Mouse (Mus musculus): ENCODE results near the gene Srrm4. TPM values are rescaled to one million over a fixed set of nuclear protein-coding genes. Genes with fewer than 3 reads are reported as not detected.
A peak's percentile ranks its signal among the peaks of the same experiment; 100 is the strongest.

The Srrm4 gene
- polyA plus RNA-seq, 1 experiment, result 0.06 TPM

DNA sequence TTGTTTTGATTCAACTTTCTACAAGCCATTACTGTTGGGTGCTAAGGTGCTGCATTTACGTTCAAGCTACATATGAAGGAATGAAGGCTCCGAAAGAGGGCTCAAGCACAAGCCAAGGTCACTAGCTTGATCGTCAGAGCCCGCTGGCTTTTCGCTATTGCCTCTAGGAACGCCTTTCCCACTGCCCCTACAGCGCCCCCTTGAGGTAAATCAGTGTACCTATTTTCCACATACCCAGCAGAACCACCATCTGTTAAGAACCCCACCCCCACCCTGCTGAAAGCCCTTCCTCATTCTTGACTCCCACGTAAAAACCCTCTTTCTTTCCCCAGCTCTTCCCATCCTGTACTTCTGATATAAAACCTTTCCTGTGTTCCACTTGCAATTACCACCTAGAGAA lies 35.0 kb downstream of the Srrm4 start:
- TF ChIP-seq CTCF (IDR thresholded peaks at IDR 0.05; ENCODE audit: extremely low read depth, insufficient read length, insufficient replicate concordance, low read depth, low read length), result no peak
- TF ChIP-seq POLR2A (IDR thresholded peaks at IDR 0.05; ENCODE audit: low read depth, low read length), result no peak
- Histone ChIP-seq H3K4me3 (ENCODE audit: low read depth, low read length) (no peak overlapping the region), H3K36me3 (ENCODE audit: control insufficient read depth, insufficient read depth, low read length) (no peaks in the 10 kb centered on the region), H3K27me3 (ENCODE audit: control insufficient read depth, insufficient read depth, low read length) (no peaks in the 10 kb centered on the region), H3K27ac (ENCODE audit: insufficient read depth, low read depth, low read length) (no peak overlapping the region), H3K4me1 (ENCODE audit: control insufficient read depth, insufficient read depth, insufficient read length, low read length) (no peaks in the 10 kb centered on the region)
- WGBS, result 51% methylated on average over 8 of the region's 8 CpGs

DNA sequence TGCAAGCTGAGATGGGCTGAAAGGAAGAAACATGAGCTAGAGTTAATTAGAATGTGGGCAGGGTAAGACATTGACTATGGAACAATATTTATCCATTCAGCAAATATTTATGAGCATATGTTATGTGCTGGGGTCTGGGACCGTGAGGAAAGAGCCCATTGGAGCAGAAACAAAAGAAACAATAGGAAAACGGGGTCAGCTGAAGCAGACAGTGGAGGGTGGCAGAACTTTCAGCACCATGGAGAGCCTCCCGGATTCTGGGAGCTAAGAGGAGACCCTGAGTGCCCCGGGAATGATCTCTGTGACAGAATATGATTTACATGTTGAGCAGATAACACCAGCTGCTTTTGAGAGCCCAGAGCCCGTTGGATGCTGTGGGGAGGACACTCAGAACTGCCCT lies 37.7 kb downstream of the Srrm4 start:
- 12% methylated on average over 5 of the region's 5 CpGs for WGBS
- H3K36me3 ChIP-seq (ENCODE audit: control insufficient read depth, insufficient read depth, low read length), result no peaks in the 10 kb centered on the region
- H3K27ac ChIP-seq (ENCODE audit: insufficient read depth, low read depth, low read length), result no peak overlapping the region
- no peaks in the 10 kb centered on the region for H3K27me3 ChIP-seq (ENCODE audit: control insufficient read depth, insufficient read depth, low read length)
- no peaks in the 10 kb centered on the region for H3K4me1 ChIP-seq (ENCODE audit: control insufficient read depth, insufficient read depth, insufficient read length, low read length)
- TF ChIP-seq CTCF (IDR thresholded peaks at IDR 0.05; ENCODE audit: extremely low read depth, insufficient read length, insufficient replicate concordance, low read depth, low read length) (no peak), POLR2A (IDR thresholded peaks at IDR 0.05; ENCODE audit: low read depth, low read length) (no peak)
- H3K4me3 ChIP-seq (ENCODE audit: low read depth, low read length), result no peak overlapping the region

DNA sequence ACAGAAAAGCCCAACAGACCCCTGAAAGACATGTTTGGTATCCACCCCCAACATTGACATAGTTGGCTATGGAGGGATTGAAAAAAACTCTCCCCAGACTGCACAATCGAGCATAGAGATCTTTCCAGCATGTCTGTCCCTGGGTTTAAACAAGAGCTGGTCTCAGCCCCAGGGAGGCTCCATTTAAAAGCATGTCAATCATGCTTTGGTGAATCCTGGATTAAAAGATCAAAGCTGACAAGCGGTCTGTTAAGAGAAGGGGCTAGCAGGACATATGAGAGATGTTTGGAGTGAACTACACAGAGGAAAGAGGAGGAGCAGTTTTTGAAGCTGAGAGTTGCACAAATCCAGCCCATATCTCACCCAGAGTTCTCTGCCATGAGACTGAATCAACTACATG lies 38.5 kb downstream of the Srrm4 start:
- 60% methylated on average over 2 of the region's 2 CpGs for WGBS
- no peak overlapping the region for H3K27ac ChIP-seq (ENCODE audit: insufficient read depth, low read depth, low read length)
- no peaks in the 10 kb centered on the region for H3K36me3 ChIP-seq (ENCODE audit: control insufficient read depth, insufficient read depth, low read length)
- no peak overlapping the region for H3K4me3 ChIP-seq (ENCODE audit: low read depth, low read length)
- no peaks in the 10 kb centered on the region for H3K27me3 ChIP-seq (ENCODE audit: control insufficient read depth, insufficient read depth, low read length)
- TF ChIP-seq CTCF (IDR thresholded peaks at IDR 0.05; ENCODE audit: extremely low read depth, insufficient read length, insufficient replicate concordance, low read depth, low read length) (no peak), POLR2A (IDR thresholded peaks at IDR 0.05; ENCODE audit: low read depth, low read length) (no peak)
- no peaks in the 10 kb centered on the region for H3K4me1 ChIP-seq (ENCODE audit: control insufficient read depth, insufficient read depth, insufficient read length, low read length)

DNA sequence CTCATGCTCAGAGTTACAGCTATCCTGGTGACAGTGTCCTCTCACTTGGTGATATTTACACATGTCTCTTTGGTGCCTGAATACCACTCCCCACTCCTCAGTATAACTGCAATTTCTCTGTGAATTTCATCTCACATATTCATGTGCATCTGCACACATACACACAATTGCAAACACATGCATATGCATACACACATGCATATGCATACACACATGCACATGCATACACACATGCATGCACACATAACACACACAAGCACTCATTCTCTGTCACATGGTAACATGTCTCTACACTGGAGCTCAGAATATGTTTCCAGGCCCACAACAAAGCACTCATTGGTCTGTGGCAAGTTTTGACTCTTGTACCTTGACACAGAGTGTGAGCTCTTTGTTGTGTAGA lies 39.0 kb downstream of the Srrm4 start:
- Histone ChIP-seq H3K36me3 (ENCODE audit: control insufficient read depth, insufficient read depth, low read length) (no peaks in the 10 kb centered on the region), H3K4me3 (ENCODE audit: low read depth, low read length) (no peak overlapping the region), H3K4me1 (ENCODE audit: control insufficient read depth, insufficient read depth, insufficient read length, low read length) (no peaks in the 10 kb centered on the region), H3K27ac (ENCODE audit: insufficient read depth, low read depth, low read length) (no peak overlapping the region), H3K27me3 (ENCODE audit: control insufficient read depth, insufficient read depth, low read length) (no peaks in the 10 kb centered on the region)
- TF ChIP-seq CTCF (IDR thresholded peaks at IDR 0.05; ENCODE audit: extremely low read depth, insufficient read length, insufficient replicate concordance, low read depth, low read length), result no peak
- no peak for TF ChIP-seq POLR2A (IDR thresholded peaks at IDR 0.05; ENCODE audit: low read depth, low read length)

DNA sequence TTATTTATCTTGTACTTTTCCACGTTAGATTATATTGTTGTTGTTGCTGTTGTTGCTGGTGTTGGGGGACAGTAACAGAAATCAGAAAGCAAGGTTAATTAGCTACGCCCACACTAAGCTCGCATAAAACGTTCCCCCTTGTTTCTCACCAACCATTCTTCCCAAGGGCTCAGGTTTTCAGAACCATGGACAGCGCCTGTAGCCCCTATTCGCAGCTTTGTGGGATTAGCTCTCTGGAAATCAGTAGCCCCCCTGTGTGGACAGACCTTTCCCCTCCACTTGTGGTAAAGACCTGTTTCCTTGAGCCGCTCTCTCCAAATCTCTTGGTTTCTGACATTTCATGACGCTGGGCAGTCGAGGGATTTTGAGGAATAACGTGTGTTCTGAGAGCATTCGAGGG lies 45.9 kb downstream of the Srrm4 start:
- TF ChIP-seq CTCF (IDR thresholded peaks at IDR 0.05; ENCODE audit: extremely low read depth, insufficient read length, insufficient replicate concordance, low read depth, low read length), result no peak
- no peak for TF ChIP-seq POLR2A (IDR thresholded peaks at IDR 0.05; ENCODE audit: low read depth, low read length)
- H3K27me3 ChIP-seq (ENCODE audit: control insufficient read depth, insufficient read depth, low read length), result no peaks in the 10 kb centered on the region
- H3K27ac ChIP-seq (ENCODE audit: insufficient read depth, low read depth, low read length), result no peak overlapping the region
- no peaks in the 10 kb centered on the region for H3K4me1 ChIP-seq (ENCODE audit: control insufficient read depth, insufficient read depth, insufficient read length, low read length)
- no peaks in the 10 kb centered on the region for H3K36me3 ChIP-seq (ENCODE audit: control insufficient read depth, insufficient read depth, low read length)
- 37% methylated on average over 11 of the region's 11 CpGs for WGBS
- no peak overlapping the region for H3K4me3 ChIP-seq (ENCODE audit: low read depth, low read length)

DNA sequence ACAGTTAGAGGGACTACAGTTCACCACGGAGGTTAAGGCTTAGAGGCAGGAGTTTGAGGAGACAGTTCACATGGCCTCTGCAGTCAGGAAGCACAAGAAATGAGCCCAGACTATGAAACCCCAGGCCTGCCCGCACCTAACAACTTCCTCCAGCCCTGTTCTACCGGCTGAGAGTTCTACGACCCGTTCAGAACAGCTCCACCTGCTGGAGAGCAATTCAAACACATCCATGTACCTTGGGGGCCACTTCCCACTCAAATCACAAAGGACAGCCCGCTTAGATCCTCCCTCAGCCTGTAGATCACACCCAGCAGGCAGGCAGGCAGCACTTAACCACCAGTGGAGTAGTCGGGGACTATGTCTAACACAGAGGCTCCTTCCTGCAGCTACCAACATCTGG lies 49.3 kb downstream of the Srrm4 start:
- H3K36me3 ChIP-seq (ENCODE audit: control insufficient read depth, insufficient read depth, low read length), result no peaks in the 10 kb centered on the region
- no peaks in the 10 kb centered on the region for H3K27me3 ChIP-seq (ENCODE audit: control insufficient read depth, insufficient read depth, low read length)
- TF ChIP-seq CTCF (IDR thresholded peaks at IDR 0.05; ENCODE audit: extremely low read depth, insufficient read length, insufficient replicate concordance, low read depth, low read length) (no peak), POLR2A (IDR thresholded peaks at IDR 0.05; ENCODE audit: low read depth, low read length) (no peak)
- H3K27ac ChIP-seq (ENCODE audit: insufficient read depth, low read depth, low read length), result no peak overlapping the region
- 52% methylated on average over 7 of the region's 7 CpGs for WGBS
- H3K4me1 ChIP-seq (ENCODE audit: control insufficient read depth, insufficient read depth, insufficient read length, low read length), result no peaks in the 10 kb centered on the region
- H3K4me3 ChIP-seq (ENCODE audit: low read depth, low read length), result no peak overlapping the region

DNA sequence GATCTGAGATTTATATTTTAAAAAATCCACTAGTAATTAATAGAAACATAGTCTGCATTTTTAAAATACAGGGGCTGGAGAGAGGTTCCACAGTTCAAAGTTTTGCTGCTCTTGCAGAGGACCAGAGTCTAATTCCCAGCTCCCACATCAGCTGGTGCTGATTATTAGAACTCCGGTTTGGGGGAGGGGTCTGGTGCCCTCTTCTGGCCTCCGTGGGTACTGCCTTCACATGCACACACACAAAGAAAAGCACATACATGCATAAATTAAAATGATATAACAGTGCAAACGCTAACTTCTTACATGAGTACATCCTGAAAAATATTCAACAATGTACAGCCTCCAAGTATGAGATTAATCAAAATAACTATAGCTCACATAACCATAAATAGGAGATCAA lies 50.5 kb downstream of the Srrm4 start:
- Histone ChIP-seq H3K36me3 (ENCODE audit: control insufficient read depth, insufficient read depth, low read length) (no peaks in the 10 kb centered on the region), H3K4me1 (ENCODE audit: control insufficient read depth, insufficient read depth, insufficient read length, low read length) (no peaks in the 10 kb centered on the region), H3K27me3 (ENCODE audit: control insufficient read depth, insufficient read depth, low read length) (no peaks in the 10 kb centered on the region), H3K27ac (ENCODE audit: insufficient read depth, low read depth, low read length) (no peak overlapping the region), H3K4me3 (ENCODE audit: low read depth, low read length) (no peak overlapping the region)
- WGBS, result 78% methylated on average over 3 of the region's 3 CpGs
- peak; percentile 14; the same call in 1 of the 2 replicates for TF ChIP-seq CTCF (IDR thresholded peaks at IDR 0.05; ENCODE audit: extremely low read depth, insufficient read length, insufficient replicate concordance, low read depth, low read length)
- TF ChIP-seq POLR2A (IDR thresholded peaks at IDR 0.05; ENCODE audit: low read depth, low read length), result no peak

DNA sequence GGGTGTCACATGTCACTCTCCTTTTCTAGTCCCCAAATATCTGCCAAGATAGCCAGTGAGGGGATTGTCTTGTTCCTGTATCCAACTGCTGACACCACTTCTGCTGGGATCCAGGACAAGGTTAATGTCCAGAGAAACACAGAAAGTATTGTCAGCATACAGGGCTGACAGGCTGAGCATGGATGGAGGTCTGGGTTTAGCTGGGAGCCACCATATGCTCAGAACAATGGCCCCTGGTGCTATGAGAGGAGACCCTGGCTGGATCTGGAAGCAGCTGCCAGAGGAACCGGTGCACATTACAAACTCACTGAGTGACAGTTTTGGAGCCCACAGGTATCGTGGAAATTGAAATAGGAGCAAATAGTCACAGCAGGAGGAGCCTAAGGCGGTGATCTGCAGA lies 52.3 kb downstream of the Srrm4 start:
- no peak overlapping the region for H3K27ac ChIP-seq (ENCODE audit: insufficient read depth, low read depth, low read length)
- no peak overlapping the region for H3K4me3 ChIP-seq (ENCODE audit: low read depth, low read length)
- 58% methylated on average over 3 of the region's 3 CpGs for WGBS
- TF ChIP-seq POLR2A (IDR thresholded peaks at IDR 0.05; ENCODE audit: low read depth, low read length) (no peak), CTCF (IDR thresholded peaks at IDR 0.05; ENCODE audit: extremely low read depth, insufficient read length, insufficient replicate concordance, low read depth, low read length) (no peak)
- H3K4me1 ChIP-seq (ENCODE audit: control insufficient read depth, insufficient read depth, insufficient read length, low read length), result no peaks in the 10 kb centered on the region
- H3K27me3 ChIP-seq (ENCODE audit: control insufficient read depth, insufficient read depth, low read length), result no peaks in the 10 kb centered on the region
- no peaks in the 10 kb centered on the region for H3K36me3 ChIP-seq (ENCODE audit: control insufficient read depth, insufficient read depth, low read length)

All from small intestine, adult 2 months (tissue).